Mouse (Mus musculus) kidney, embryonic 14.5 days (tissue): ENCODE data around the gene Ppp1r11. TPM values are rescaled to one million over a fixed set of nuclear protein-coding genes. Genes with fewer than 3 reads are reported as not detected.

Source experiments
- ATAC-seq: fragments of 200-750 bp; cut with Nextera tagmentation; 2 replicates; pipeline ENCODE4 v1.8.0; 2017; ENCODE audit warnings: moderate number of reproducible peaks, mild to moderate bottlenecking, moderate TSS enrichment, moderate library complexity; ENCODE audit not compliant: low FRiP score, low TSS enrichment
- H3K27ac ChIP-seq: fragments of 300-500 bp; sonication (generic); 2 replicates; pipeline ENCODE4 v1.5.1; 2014; ENCODE audit warnings: low read depth, mild to moderate bottlenecking, low read length, moderate library complexity, mixed read lengths
- H3K27me3 ChIP-seq: fragments of 300-500 bp; sonication (generic); 2 replicates; pipeline ENCODE4 v1.6.1; 2014; ENCODE audit warnings: mild to moderate bottlenecking, low read length; ENCODE audit not compliant: control insufficient read depth, insufficient read depth
- H3K36me3 ChIP-seq: fragments of 300-500 bp; sonication (generic); 2 replicates; pipeline ENCODE4 v1.6.1; 2014; ENCODE audit warnings: low read length, mixed read lengths; ENCODE audit not compliant: control insufficient read depth, insufficient read depth
- H3K4me1 ChIP-seq: fragments of 300-500 bp; sonication (generic); 2 replicates; pipeline ENCODE4 v1.6.1; 2014; ENCODE audit warnings: low read length, mixed read lengths; ENCODE audit not compliant: control insufficient read depth, insufficient read depth
- H3K4me2 ChIP-seq: fragments of 300-500 bp; sonication (generic); replicated peaks from 2 replicates; pipeline ENCODE4 v1.6.1; 2014; ENCODE audit warnings: low read depth, mild to moderate bottlenecking, low read length
- H3K4me3 ChIP-seq: fragments of 300-500 bp; sonication (generic); 2 replicates; pipeline ENCODE4 v1.5.1; 2014; ENCODE audit warnings: mild to moderate bottlenecking, low read length
- H3K9ac ChIP-seq: fragments of 300-500 bp; sonication (generic); 2 replicates; pipeline ENCODE4 v1.6.1; 2014; ENCODE audit warnings: low read depth, mild to moderate bottlenecking, low read length, moderate library complexity
- H3K9me3 ChIP-seq: fragments of 300-500 bp; sonication (generic); 2 replicates; pipeline ENCODE4 v1.6.1; 2016; ENCODE audit warnings: low read length; ENCODE audit not compliant: control insufficient read depth
- WGBS: fragments of 180-500 bp; shearing (Covaris S2); extraction: QIAGEN DNeasy Blood & Tissue Kit; methylation state at CpG from one replicate; pipeline ENCODE4 v1.1.7; 2014; 5-methylcytosine and 5-hydroxymethylcytosine counted together
- polyA plus RNA-seq: library from polyadenylated mRNA; unstranded; fragments of >200 nt; fragmentation: Nextera tagmentation; extraction: Ambion mirVana; gene quantifications from 2 replicates; pipeline ENCODE4 v1.2.1, GENCODE M21; 2014

Ppp1r11 gene
- polyA plus RNA-seq, 1 experiment from 2014 or later: 125 TPM

- no peaks in the 10 kb centered on the region for H3K36me3 ChIP-seq
- 76% methylated on average over 2 of the region's 2 CpGs for WGBS
- ATAC-seq: no peak
- no peak overlapping the region for H3K27ac ChIP-seq
- no peaks in the 10 kb centered on the region for H3K9me3 ChIP-seq
- no peaks in the 10 kb centered on the region for H3K27me3 ChIP-seq
- no peaks in the 10 kb centered on the region for H3K4me1 ChIP-seq
- no peak overlapping the region for H3K4me3 ChIP-seq
- H3K4me2 ChIP-seq: no peak overlapping the region
- H3K9ac ChIP-seq: no peak overlapping the region
Measured at GRCm38 (mm10) chr17:36931806-36932205, 19.7 kb downstream of the Ppp1r11 start.

GRCm38 (mm10) chr17:36931130-36931529 is 20.4 kb downstream of the Ppp1r11 start:
- no peaks in the 10 kb centered on the region for H3K4me1 ChIP-seq
- no peak overlapping the region for H3K4me2 ChIP-seq
- no peaks in the 10 kb centered on the region for H3K27me3 ChIP-seq
- no peaks in the 10 kb centered on the region for H3K36me3 ChIP-seq
- no peak overlapping the region for H3K27ac ChIP-seq
- H3K4me3 ChIP-seq: no peak overlapping the region
- no peak for ATAC-seq
- no peak overlapping the region for H3K9ac ChIP-seq
- no peaks in the 10 kb centered on the region for H3K9me3 ChIP-seq
- WGBS: 80% methylated on average over 4 of the region's 4 CpGs

GRCm38 (mm10) chr17:36930233-36930632 is 21.3 kb downstream of the Ppp1r11 start:
- no peak overlapping the region for H3K4me3 ChIP-seq
- H3K9me3 ChIP-seq: no peaks in the 10 kb centered on the region
- H3K9ac ChIP-seq: no peak overlapping the region
- 40% methylated on average over 6 of the region's 6 CpGs for WGBS
- H3K27ac ChIP-seq: no peak overlapping the region
- H3K4me2 ChIP-seq: no peak overlapping the region
- no peaks in the 10 kb centered on the region for H3K27me3 ChIP-seq
- H3K36me3 ChIP-seq: no peaks in the 10 kb centered on the region
- no peaks in the 10 kb centered on the region for H3K4me1 ChIP-seq
- ATAC-seq: peak; percentile 57; the same call in 1 of the 2 replicates

- no peaks in the 10 kb centered on the region for H3K9me3 ChIP-seq
- H3K4me3 ChIP-seq: no peak overlapping the region
- no peaks in the 10 kb centered on the region for H3K36me3 ChIP-seq
- H3K27me3 ChIP-seq: no peaks in the 10 kb centered on the region
- no peak overlapping the region for H3K27ac ChIP-seq
- H3K9ac ChIP-seq: no peak overlapping the region
- no peak overlapping the region for H3K4me2 ChIP-seq
- WGBS: 76% methylated on average over 12 of the region's 12 CpGs
- no peaks in the 10 kb centered on the region for H3K4me1 ChIP-seq
- no peak for ATAC-seq
Measured at GRCm38 (mm10) chr17:36929236-36929932, 22.2 kb downstream of the Ppp1r11 start.

- no peak for ATAC-seq
Measured at GRCm38 (mm10) chr17:36927496-36928120, 23.9 kb downstream of the Ppp1r11 start.

GRCm38 (mm10) chr17:36923491-36923890 is 28.1 kb downstream of the Ppp1r11 start:
- no peak overlapping the region for H3K27ac ChIP-seq
- no peak overlapping the region for H3K9ac ChIP-seq
- H3K4me3 ChIP-seq: no peak overlapping the region
- H3K27me3 ChIP-seq: no peaks in the 10 kb centered on the region
- no peak overlapping the region for H3K4me2 ChIP-seq
- 70% methylated on average over 4 of the region's 4 CpGs for WGBS
- no peak for ATAC-seq
- no peaks in the 10 kb centered on the region for H3K4me1 ChIP-seq
- H3K9me3 ChIP-seq: no peaks in the 10 kb centered on the region
- H3K36me3 ChIP-seq: no peaks in the 10 kb centered on the region

More at GRCm38 (mm10) chr17:36927496-36928120, 23.9 kb downstream of the Ppp1r11 start:
- H3K4me1 ChIP-seq: no peaks in the 10 kb centered on the region
- H3K27ac ChIP-seq: no peak overlapping the region
- no peak overlapping the region for H3K4me2 ChIP-seq
- WGBS: 46% methylated on average over 10 of the region's 10 CpGs
- H3K4me3 ChIP-seq: no peak overlapping the region
- H3K36me3 ChIP-seq: no peaks in the 10 kb centered on the region
- no peaks in the 10 kb centered on the region for H3K27me3 ChIP-seq
- H3K9me3 ChIP-seq: no peaks in the 10 kb centered on the region
- no peak overlapping the region for H3K9ac ChIP-seq

GRCm38 (mm10) chr17:36922715-36923114 is 28.8 kb downstream of the Ppp1r11 start:
- H3K36me3 ChIP-seq: no peaks in the 10 kb centered on the region
- no peak overlapping the region for H3K4me2 ChIP-seq
- no peaks in the 10 kb centered on the region for H3K9me3 ChIP-seq
- H3K27ac ChIP-seq: no peak overlapping the region
- H3K4me1 ChIP-seq: no peaks in the 10 kb centered on the region
- H3K4me3 ChIP-seq: no peak overlapping the region
- no peak overlapping the region for H3K9ac ChIP-seq
- no peaks in the 10 kb centered on the region for H3K27me3 ChIP-seq
- 84% methylated on average over 4 of the region's 4 CpGs for WGBS
- ATAC-seq: no peak

GRCm38 (mm10) chr17:36920239-36920638 is 31.3 kb downstream of the Ppp1r11 start:
- H3K4me1 ChIP-seq: no peaks in the 10 kb centered on the region
- 42% methylated on average over 15 of the region's 15 CpGs for WGBS
- H3K36me3 ChIP-seq: no peaks in the 10 kb centered on the region
- H3K27ac ChIP-seq: no peak overlapping the region
- no peaks in the 10 kb centered on the region for H3K27me3 ChIP-seq
- no peak overlapping the region for H3K4me3 ChIP-seq
- ATAC-seq: no peak
- H3K4me2 ChIP-seq: no peak overlapping the region
- no peaks in the 10 kb centered on the region for H3K9me3 ChIP-seq
- no peak overlapping the region for H3K9ac ChIP-seq

GRCm38 (mm10) chr17:36915076-36915475 is 36.5 kb downstream of the Ppp1r11 start:
- Histone ChIP-seq H3K9ac (no peak overlapping the region), H3K9me3 (no peaks in the 10 kb centered on the region), H3K27ac (no peak overlapping the region), H3K36me3 (no peaks in the 10 kb centered on the region), H3K27me3 (no peaks in the 10 kb centered on the region), H3K4me3 (no peak overlapping the region), H3K4me1 (no peaks in the 10 kb centered on the region), H3K4me2 (no peak overlapping the region)
- WGBS: 11% methylated on average over 9 of the region's 9 CpGs
- 0 out of 2 replicates have a peak, but pooled peaks have one; percentile 12 for ATAC-seq
